Mouse (Mus musculus): ENCODE data around the gene 4930578G10Rik.
A peak's percentile ranks its signal among the peaks of the same experiment; 100 is the strongest.
"Not testable (repeated sequence)": the region's sequence is repeated elsewhere in the genome, so short reads cannot be mapped to it uniquely, and the experiment has no call there.

Gene 4930578G10Rik

DNA sequence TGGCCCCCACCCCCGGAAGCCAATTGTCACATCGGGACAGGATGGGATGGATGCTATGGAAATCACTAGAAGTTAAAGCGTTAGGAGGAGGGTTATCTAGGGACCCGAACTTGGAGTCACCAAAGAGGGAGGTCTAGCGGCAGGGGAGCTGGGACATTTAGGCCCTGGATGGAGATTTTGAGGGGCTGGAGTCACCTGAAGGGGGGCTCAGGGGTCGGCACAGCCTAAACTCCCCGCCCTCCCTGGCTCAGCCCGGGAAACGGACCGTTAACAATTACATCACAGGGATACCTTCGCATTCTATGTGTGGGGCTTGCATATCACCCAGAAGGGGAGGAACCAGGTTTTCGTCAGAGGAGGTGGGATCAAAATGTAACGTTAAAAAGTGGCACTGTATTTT is at the start of gene 4930578G10Rik:
TSS of gene 4930578G10Rik (plus strand) at position 301 of the 400 bp plus-strand sequence.
- DNase-seq (ENCODE audit: low read depth, low spot score) = not testable (repeated sequence)

DNA sequence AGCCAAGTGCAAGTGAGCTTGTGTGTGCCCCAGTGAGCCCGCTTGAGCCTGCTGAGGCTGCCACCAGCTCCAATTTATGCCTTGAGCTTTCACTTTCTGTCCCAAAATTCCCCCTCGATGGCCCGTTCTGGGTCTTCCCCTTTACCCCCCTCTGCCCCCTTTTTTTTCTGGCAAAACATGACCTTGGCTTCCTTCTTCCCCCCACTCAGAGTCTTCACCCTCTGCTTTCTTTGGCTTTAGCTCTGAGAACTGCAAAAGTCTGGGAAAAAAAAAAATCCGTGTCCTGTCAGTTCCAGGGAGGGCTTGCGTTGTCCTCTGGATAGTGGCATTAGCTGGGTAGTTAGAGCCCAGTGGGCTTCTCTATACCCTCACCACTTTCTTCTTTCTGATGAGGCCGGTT is 21.1 kb downstream of the 4930578G10Rik start, which contains the start of gene Ccl19:
TSS of gene Ccl19 (minus strand) at position 101 of the 400 bp plus-strand sequence.
- not testable (repeated sequence) for DNase-seq (ENCODE audit: low read depth, low spot score)

DNA sequence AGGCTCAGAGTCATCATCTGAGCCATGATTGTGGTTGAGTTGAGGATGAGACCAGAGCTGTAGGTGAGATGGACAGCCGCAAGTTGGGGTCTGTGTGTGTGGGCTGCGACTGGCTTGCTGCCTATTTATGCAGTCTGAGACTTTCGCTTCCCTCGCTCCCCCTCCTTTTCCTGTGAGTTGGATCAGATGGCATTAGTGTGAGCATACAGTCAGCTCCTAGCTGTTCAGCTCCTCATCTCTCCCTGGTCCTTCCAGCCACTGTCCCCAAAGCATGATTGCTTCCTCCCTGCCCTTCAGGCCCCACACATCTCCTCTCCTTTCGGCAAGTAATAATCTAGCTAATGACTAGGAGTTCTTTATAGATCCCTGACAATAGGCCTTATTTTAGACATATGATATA is 38.5 kb downstream of the 4930578G10Rik start, which contains the start of gene Ccl21a:
TSS of gene Ccl21a (minus strand) at position 101 of the 400 bp plus-strand sequence.
- DNase-seq (ENCODE audit: low read depth, low spot score) = not testable (repeated sequence)

DNA sequence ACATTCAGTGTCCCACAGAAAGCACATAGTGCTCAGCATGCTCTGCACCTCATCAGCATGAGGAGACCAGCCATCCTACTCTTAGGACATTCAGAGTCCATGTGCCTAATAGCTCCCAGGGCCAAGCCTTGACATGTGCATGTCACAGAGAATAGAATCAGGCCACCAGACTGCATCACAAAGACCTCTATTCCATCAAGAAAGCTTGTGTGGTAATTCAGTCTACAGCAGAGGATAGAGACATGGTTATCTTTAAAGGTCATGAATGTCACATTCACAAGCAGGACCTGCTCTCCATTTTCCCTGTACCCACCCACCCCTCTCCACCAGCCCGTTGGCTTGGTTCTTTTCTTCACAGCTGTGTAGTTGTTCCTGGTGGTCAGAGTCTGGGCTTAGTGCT is 118.4 kb downstream of the 4930578G10Rik start, which contains the start of gene Fam205a1:
TSS of gene Fam205a1 (minus strand) at position 101 of the 400 bp plus-strand sequence.
- DNase-seq (ENCODE audit: low read depth, low spot score) = not testable (repeated sequence)

DNA sequence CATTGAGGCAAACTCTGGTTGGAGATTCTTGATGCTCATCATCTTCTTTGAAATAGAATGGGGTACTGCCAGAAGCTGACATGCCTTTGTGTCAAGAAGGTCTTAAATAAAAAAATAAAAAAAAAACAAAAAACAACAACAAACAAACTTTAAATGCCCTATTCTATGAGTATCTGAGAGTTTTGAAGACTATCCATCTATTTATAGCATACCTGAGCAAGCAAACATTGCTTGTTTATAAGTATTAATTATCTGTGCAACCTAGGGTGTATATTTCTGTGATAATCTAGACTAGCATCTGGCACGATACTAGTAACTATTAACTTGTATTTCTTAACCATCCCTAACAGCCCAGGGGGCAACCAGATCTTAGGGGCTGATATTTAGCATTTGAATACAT is 121.3 kb downstream of the 4930578G10Rik start, which contains the start of gene Gm12394:
TSS of gene Gm12394 (minus strand) at position 101 of the 400 bp plus-strand sequence.
- DNase-seq (ENCODE audit: low read depth, low spot score) = not testable (repeated sequence)

DNA sequence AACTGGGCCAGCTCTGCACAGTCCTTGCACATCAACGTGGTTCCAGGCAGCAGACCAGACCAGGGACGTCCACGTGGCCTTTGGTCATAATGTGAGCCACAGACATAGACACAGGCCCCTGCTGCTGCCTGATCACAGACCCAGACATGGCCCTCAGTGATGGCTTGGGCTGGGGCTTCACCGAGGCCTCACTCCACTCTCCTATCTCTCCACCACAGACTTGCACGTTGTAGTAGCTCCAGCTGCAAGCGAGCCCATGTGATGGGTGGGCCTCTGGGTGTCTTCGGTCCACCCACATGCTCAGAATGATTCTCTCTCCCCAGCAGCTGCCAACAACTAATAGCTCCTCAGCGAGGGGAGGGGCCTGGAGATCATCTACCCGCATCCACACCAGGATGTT is 125.1 kb downstream of the 4930578G10Rik start:
- not testable (repeated sequence) for DNase-seq (ENCODE audit: low read depth, low spot score)

DNA sequence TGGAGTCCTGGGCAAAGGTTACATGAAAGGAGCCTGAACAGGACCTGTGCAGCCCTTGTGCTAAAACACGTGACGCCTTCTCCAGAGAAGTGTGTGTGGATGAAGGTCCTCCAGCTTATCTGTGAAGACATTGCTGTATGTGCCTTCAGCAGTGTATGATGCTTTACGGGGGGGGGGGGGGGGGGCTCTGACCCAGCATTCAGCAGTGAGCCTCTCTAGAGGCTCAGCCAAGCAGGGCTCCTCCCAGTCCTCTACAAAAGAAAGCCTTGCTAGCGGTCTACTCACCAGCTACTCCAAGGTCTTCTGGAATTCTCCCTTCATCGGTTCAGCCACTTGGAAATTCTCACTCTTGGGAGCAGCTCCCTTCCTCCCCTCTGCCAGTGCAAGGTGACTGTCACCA is 128.1 kb downstream of the 4930578G10Rik start:
- not testable (repeated sequence) for DNase-seq (ENCODE audit: low read depth, low spot score)

DNA sequence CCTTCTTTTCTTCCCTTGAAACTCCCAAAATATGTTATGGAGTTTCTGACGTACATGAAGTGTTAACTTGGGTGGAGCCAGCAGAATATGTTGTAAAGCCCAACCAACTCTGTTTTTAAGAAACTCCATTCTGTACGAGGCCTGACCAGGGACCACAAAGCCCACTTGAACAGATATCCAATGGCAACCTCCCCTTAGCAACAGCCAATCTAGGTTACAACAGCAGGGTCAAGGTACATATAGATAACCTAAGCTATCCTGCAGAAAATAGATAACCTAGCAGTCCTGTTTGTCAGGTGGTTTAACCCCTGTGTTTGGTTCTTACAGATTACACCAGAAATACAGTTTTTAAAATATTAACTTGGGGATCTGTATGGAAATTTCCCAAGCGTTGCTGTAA is 132.0 kb downstream of the 4930578G10Rik start:
- DNase-seq (ENCODE audit: low read depth, low spot score) = no peak

DNA sequence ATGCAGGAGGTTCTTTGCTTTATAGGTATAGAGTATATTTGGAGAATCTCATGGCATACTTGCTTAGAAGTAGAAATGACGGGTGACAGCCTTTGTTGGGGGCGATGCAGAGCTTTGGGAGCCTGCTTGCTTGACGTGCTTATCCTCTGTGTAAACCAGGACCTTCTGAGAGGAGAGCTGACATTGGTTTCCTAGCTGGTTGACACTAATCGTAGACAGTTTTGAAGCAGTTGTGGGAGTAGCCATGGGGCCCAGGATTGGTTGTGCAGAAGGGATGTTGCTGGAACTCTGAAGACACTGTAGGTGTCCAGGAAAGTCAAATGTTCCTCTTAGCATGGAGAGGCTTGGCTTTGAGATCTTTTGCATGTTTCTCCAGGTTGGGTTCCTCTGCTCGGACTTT is 132.8 kb downstream of the 4930578G10Rik start:
- DNase-seq (ENCODE audit: low read depth, low spot score) = no peak

DNA sequence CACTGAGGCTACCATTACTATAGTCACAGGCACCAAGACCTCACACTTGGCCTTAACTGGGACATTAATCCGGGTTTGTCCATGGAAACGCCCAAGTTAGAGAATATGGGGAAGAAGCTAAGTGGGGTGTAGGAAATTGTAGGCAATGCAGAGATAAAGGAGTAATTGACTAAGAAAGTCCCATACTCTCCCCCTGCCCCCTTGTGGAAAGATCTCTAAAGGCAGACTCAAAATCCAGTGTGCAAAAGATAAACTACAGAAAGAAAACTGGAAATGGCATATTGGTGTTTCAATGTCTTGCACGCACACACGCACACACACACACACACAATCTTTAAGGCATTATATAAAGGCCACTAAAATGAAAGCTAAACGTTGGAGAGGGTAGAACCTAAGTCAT is 135.4 kb downstream of the 4930578G10Rik start:
- DNase-seq (ENCODE audit: low read depth, low spot score) = no peak

DNA sequence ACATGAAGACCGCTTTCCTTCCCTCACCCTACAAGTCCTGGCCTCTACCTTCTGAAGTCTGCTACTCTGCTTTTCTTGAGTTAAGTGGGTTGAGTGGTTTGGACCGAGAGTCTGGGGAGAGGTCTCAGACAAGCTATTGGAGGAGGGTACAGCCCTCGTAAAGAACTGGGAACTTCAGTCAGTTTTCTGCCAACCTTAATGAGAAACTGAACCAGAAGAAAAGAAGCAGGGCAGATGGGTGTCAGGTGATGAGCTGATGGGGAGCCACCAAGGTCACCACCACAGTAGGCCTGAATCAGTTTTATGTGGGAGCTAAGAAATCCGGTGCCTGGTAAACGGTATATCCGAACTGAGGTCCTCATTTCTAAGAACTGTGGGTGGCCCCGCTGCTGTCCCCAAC is 136.8 kb downstream of the 4930578G10Rik start:
- DNase-seq (ENCODE audit: low read depth, low spot score) = no peak

DNA sequence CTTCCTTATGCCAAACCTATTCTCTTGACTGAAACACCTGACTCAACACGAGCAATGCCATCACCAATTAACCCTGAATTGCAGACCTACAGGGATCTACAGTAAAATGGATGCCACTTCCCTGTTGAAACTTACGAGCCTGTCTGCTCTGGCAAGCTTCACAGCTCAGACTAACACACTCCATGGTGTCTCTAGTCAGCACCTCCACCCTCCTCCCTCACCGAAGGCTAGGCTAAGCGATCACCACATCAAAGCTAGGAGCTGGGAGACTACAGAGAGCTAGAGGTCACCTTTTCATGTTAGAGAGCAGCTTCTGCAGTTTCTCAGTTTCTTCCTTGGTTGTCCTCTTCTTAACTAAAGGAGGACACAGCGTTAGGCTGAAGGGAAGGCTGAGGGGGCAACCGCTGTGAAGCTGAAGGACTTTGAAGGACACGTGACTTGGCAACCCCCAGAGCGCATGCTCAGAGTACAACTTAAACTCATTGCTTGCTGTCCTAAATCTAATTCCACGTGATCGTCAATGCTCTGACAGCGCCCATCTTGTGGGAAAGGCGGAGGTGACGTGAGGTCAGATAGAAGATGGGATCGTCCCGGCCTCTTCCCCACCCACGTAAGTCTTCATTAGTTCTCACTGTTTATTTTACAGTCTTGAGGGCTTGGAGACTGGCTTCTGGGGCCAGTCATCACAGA is 137.5 kb downstream of the 4930578G10Rik start:
- no peak for DNase-seq (ENCODE audit: low read depth, low spot score)

DNA sequence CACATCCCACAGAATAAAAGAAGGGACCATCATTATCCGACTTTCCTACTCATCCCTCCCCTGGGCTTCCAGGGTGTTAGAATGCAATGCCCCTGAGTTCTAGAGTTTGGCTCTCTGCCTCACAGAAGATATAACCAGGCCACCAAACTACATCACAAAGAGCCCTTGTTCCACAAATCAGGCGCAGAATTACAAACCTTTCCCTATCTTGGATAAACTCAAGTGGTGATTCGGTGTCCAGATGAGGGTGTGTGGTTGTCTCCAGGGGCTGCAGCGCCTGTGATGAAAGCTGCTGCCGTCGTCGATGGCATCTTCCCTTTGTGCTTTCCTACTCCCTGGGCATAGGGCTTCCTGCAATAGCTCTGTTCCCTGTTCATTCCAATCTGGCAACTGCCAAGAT is 138.8 kb downstream of the 4930578G10Rik start, which contains the start of gene Fam205c:
TSS of gene Fam205c (minus strand) at position 101 of the 400 bp plus-strand sequence.
- DNase-seq (ENCODE audit: low read depth, low spot score) = no peak

DNA sequence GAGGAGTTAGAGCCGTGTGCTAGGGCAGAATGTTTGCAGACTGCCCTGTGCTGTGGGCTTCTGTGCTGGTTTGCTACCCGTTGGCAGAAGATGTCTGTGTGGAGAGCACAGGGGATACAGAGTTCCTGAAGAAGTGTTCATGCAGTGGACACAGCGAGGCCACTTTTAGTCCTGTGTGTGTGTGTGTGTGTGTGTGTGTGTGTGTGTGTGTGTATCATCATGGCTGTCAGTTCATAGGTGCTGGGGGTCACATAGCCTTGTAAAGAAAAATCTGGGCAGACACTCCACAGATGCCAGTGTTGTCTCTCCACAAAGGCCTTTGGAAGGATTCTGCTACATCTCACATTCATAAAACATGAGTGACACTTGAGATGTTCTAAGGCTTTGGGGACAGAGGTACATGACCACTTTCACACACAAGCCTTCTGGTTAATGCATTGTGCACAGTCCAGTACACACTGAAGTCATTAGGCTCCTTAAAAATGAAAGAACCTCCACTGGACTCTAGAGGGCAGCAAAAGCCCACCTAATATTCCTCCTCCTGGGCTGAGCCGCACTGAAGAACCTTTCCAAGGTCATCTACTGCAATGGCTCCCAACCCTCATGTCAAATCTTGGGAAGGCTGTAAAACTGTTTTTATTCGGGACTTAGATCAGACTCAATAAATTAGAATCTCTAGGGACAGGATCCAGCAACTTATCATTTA is 141.4 kb downstream of the 4930578G10Rik start:
- no peak for DNase-seq (ENCODE audit: low read depth, low spot score)

DNA sequence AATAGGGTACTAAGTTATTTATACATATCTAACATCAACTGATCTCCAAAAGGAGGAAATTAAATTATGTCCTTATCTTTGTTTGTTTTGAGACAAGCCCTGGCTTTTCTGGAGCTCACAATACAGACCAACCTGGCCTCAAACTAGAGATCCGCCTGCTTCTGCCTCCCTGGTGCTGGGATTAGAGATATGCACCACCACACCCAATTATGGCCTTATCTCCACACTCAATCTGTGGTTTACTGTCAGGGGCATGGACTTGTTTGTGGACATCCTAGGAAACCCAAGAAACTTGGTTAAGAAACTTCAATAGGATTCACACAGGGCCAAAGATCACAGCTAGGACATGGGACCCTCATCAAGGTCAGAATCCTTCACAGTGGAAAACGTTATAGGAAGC is 142.3 kb downstream of the 4930578G10Rik start:
- DNase-seq (ENCODE audit: low read depth, low spot score) = no peak

DNA sequence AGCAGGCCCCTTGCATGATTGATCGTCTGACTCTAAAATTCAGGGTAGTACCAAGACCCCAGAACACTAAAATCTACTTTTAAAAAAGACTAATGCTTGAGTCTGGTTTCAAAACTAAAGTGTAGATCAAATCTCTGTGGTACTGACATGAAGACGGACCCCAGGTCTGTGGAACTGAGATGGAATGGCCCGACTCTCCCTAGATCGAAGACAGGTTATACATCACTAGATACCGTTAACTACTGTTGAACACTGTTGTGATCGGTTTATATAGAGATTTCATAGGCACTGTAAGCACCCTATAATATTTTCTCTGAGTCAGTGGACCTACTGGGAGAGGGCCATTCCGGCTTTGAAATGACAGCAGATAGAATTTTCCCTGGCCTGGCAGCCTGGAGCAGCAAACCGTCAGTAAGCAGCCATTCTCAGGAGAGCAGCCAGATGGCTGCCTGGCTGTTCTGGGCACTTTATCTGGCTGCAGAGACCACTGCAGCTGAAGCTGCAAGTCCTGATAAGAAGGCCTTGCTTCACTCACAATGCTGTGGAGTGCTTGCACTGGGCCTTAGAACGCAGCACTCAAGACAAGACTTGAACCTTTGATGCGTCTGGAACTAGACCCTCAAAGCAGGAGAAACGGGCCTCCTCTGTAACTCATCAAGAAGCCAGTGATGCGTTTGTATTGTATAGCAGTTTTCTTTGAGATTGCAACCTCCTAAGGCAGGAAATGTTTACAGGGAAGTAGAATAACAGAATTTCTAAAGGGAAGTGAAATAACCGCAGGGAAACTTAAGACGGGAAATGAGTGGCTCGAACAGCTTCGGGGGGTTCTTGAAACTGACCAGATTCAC is 144.7 kb downstream of the 4930578G10Rik start:
- peak; percentile 40 for DNase-seq (ENCODE audit: low read depth, low spot score)

DNA sequence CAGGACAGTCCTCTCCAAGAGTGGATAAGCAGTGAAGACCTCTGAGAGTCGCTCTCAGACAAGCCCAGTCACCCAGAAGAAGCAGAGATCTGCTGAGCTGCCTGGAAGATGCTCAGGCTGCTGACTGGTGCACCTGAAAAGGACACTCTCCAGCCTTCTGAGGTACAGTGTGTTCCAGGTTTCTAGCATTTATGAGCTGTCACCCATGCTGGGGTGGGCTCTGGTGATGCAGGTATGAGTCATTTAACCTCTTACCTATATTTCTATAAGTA is 145.3 kb downstream of the 4930578G10Rik start:
- no peak for DNase-seq (ENCODE audit: low read depth, low spot score)

DNA sequence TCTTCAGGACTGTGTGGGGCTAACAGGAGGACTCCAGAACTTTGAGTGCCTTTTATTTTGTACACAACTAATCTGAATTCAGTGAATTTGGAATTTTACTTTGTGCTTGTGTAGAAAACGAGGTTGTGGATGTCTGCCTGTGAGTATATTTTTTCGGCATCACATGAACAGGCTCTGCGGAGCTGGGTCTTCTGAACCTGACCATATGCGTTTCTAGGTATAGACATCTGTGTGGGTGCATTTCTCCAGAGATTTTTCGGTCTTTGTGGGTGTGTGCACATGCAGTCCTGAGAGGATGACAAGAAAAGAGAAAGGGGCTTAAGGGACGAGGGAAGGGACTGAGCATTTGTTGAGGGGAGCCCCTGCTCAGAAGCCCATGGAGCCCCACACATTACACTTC is 151.6 kb downstream of the 4930578G10Rik start:
- DNase-seq (ENCODE audit: low read depth, low spot score) = no peak

DNA sequence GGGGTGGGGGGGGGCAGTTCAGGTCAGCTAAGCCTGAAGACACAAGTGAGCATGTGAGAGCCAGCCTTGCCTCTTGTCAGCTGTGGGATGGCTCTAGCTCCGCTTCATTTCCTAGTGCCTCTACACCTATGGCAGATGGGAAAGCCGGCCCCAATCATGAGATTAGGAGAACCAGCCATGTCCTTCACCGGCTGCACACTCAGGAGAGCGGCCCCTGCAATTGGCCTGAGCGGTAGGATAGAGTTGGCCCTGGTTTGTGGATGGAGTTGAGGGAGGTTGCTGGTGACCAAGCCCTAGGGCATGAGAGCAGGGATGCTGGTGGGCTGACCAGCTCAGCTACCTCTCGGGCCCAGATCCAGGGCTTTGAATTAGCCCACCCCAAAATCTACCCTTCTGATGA is 153.5 kb downstream of the 4930578G10Rik start:
- no peak for DNase-seq (ENCODE audit: low read depth, low spot score)

DNA sequence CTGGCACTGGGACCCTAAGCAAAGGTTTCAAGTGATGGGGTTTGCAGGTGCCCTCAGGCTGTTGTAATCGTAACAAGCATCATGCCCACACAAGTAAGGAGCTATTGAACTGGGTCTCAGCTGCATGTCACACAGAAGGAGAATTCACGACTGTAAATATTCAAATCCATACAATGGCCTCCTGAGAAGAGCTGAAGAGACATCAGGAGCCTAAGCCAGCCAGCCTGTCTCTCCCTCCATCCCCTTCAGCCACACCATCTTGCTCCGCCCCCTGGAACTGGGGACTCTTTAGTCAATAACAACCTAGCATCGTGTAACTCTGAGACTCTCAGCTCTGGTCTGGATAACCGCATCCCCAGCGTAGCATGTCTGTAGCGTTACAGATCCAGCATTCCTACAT is 155.8 kb downstream of the 4930578G10Rik start:
- DNase-seq (ENCODE audit: low read depth, low spot score) = no peak

DNA sequence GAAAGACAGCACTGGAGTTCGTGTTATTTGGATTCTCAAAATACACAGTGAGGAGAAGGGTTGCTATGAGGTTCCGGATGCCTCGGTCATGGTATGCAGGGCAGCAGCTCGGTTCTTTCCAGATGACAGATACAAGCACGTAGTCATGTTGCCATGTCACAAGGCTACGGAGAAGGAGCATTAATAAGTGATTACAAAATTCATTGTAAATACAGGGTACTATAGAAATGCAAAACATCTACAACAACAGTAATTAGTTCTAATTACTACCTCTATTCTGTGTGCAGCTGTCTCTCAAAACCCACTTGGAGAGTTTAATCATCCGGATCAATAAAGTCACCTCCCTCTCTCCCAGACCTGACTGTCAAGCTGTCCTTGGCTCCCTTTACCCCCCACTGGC is 159.8 kb downstream of the 4930578G10Rik start:
- DNase-seq (ENCODE audit: low read depth, low spot score) = no peak

Data from c-Kit-negative CD71-positive TER-119-positive erythroid progenitor cells, embryonic 14.5 days (primary cell).